Mouse (Mus musculus): ENCODE data around the gene Calu. TPM values are rescaled to one million over a fixed set of nuclear protein-coding genes. Genes with fewer than 3 reads are reported as not detected.

Gene Calu
- total RNA-seq, 2 experiments from 2014 or later: 105 to 109 TPM

DNA sequence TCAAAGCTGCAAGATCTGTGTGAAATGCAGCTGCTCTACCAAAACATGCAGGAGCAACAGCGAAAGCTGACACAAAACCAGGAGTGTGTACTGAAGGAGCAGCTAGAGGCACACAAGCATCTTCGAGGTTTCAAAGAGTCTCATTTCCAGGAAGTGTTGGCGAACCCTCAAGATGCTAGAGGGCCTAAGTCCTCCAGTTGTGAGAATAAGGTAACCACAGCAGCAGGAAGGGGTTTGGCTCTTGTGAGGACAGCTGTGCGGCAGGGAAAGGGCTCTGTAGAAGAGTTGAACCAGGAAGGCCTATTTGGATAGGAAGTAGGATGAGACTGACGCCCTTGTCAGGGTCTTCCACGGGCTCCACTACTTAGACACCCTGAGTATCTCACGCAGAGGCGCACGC lies 67.6 kb downstream of the Calu start:
- DNase-seq (ENCODE audit: low spot score in 2 of 2): no peak

DNA sequence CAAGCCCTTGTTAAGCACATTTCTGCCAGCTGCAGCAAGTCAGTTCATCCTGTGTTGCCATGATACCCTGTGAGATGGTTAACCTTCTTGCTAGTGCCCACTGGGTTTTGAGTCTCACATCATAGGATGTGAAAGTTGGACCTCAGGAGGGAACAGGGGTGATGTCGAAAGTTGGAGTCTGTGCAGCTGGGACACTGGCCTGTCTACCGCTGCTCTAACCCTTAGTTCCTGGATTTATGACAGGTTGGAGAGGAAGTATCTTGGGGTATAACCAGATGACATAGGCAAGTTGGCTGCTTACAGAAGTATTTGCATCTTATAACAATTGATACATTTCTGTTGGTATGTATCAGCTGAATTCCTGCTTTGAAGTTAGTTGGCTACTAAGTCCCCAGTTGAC lies 72.7 kb downstream of the Calu start:
- no peak for DNase-seq (ENCODE audit: low spot score in 2 of 2)

DNA sequence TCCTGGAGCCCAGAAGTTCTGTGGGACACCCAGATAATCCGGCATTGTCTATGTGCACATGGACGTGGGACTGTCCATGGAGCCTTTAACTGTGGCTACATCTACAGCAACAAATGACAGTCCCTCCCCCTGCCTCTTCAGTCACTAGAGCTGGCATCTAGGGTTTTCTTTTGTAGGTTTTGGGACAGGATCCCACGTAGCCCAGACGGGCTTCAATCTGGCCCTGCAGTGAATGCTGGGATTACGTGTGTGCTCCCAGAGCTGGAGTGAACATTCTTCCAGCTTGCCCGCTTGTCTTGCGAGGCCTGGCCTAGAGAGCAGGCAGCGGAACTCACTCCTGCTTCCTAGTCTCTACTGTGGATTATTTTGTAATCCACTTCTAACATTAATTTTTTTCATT lies 77.2 kb downstream of the Calu start:
- DNase-seq (ENCODE audit: low spot score in 2 of 2): no peak

DNA sequence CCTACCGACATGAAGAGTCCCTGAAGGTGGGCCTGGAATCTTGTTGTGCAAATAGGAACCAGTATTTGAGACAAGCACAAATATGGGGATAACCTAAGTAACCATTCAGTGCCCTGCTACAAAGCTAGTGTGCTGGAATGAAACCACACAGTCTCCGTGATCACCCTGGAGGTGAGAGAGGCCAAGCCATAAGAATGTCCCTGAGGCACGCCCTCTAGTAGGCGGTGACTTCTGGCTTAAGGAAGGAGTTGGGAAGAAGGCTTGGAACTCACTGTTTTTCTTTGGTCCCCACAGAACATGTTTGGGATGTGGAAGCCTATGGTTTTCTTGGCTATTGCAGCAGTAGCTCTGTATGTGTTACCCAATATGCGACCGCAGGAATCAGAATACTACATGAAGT lies 78.5 kb downstream of the Calu start:
- DNase-seq (ENCODE audit: low spot score in 2 of 2): no peak

Small RNA genes lying within 50 kb of the gene (microRNA-seq; reads per million reads assigned to microRNA genes)
- 0.22 to 0.78 reads per million in 2 experiments for gene Gm26220
- gene Gm44354: 0 reads per million in 2 experiments

Other genes starting within 250 kb of the Calu start
- 10 to 100 TPM; 33.7 to 43.6 TPM for gene Rbm28, start 183.1 kb upstream of the Calu start, total RNA-seq (2021)
- 10 to 100 TPM in 1 of 2 experiments, 1 to 10 TPM in 1; 8.1 to 10.3 TPM for gene Prrt4, start 168.5 kb upstream of the Calu start, total RNA-seq (2021)
- 10 to 100 TPM; 84.5 to 87.2 TPM for gene Impdh1, start 131.7 kb upstream of the Calu start, total RNA-seq (2021)
- 1 to 10 TPM; 7.3 to 7.6 TPM for gene Hilpda, start 75.6 kb upstream of the Calu start, total RNA-seq (2021)
- gene Fam71f2, start 68.5 kb upstream of the Calu start, total RNA-seq (2021): not detected
- not detected for gene Fam71f1, start 28.9 kb upstream of the Calu start, total RNA-seq (2021)
- 1 to 10 TPM in 1 of 2 experiments, under 1 TPM in 1; 0.54 to 1.1 TPM for gene Opn1sw, start 40.4 kb downstream of the Calu start, total RNA-seq (2021)
- 10 to 100 TPM; 60.7 to 66.7 TPM for gene Ccdc136, start 48.2 kb downstream of the Calu start, total RNA-seq (2021)
- gene Flnc, start 85.2 kb downstream of the Calu start, total RNA-seq (2021): 1 to 10 TPM; 4.0 to 4.4 TPM
- 100 to 1,000 TPM; 221 to 225 TPM for gene Atp6v1f, start 119.6 kb downstream of the Calu start, total RNA-seq (2021)
- not detected for gene Atp6v1fnb, start 123.4 kb downstream of the Calu start, total RNA-seq (2021)
- gene Kcp, start 159.9 kb downstream of the Calu start, total RNA-seq (2021): 10 to 100 TPM; 10.0 to 14.4 TPM
- gene Irf5, start 178.6 kb downstream of the Calu start, total RNA-seq (2021): 1 to 10 TPM; 3.1 to 3.4 TPM

All from layer of hippocampus, postnatal 10 days (tissue).